Comparison of ENCODE assay signal across 9 mouse cellular contexts in genomic region chr11:45852995-45853317, GRCm38 (mm10). TPM values are rescaled to one million over a fixed set of nuclear protein-coding genes. Genes with fewer than 3 reads are reported as not detected.
A peak's percentile ranks its signal among the peaks of the same experiment; 100 is the strongest.
DNase-seq lines count a peak whose midpoint lies in the region; ATAC-seq and TF ChIP-seq lines count a peak whose summit lies in the region.
"Had no signal": no experiment of that assay in that cellular context is flagged by ENCODE, and none has a peak within 500 bp of the region (broad histone marks: within the 10 kb centered on the region; RNA-seq: fewer than 3 reads in every experiment).

No protein-coding gene starts in this region.

- ATAC-seq in heart, embryonic 14.5 days (ENCODE audit: insufficient number of reproducible peaks, insufficient read depth, low FRiP score, low read depth), result no peak
- ATAC-seq in hindbrain, embryonic 11.5 days (ENCODE audit: low FRiP score), result no peak
- ATAC-seq in megakaryocyte-erythroid progenitor cell, adult 5-6 weeks (replicated peaks; ENCODE audit: low FRiP score, low TSS enrichment, poor library complexity, severe bottlenecking), result no peak

- H3K9ac ChIP-seq in heart, embryonic 14.5 days (ENCODE audit: low read length), result peak overlapping the region; percentile 96
- 0 out of 2 replicates have a peak overlapping the region, but pooled peaks have one; percentile 31 for H3K9ac ChIP-seq in ES-Bruce4 (ENCODE audit: low read depth, poor library complexity, severe bottlenecking)
- H3K9ac ChIP-seq in hindbrain, embryonic 11.5 days (ENCODE audit: low read depth, low read length), result no peak overlapping the region

- H3K4me3 ChIP-seq in heart, embryonic 14.5 days (ENCODE audit: control insufficient read depth in 1 of 2, insufficient read depth in 1 of 2, low read depth in 1 of 2, low read length in 2 of 2), result peak overlapping the region; percentile 15 to 82; a peak in 3 of 4 replicates
- no peak overlapping the region for H3K4me3 ChIP-seq in ES-Bruce4 (ENCODE audit: low read depth, low read length)
- H3K4me3 ChIP-seq in hindbrain, embryonic 11.5 days (ENCODE audit: low read depth, low read length), result peak overlapping the region; percentile 87
- peak overlapping the region; percentile 97 for H3K4me3 ChIP-seq in midbrain, embryonic 10.5 days

- no peak for TF ChIP-seq EP300 in ES-Bruce4 (IDR thresholded peaks at IDR 0.05; ENCODE audit: insufficient read depth, low read depth, low read length)

- H3K4me2 ChIP-seq in heart, embryonic 14.5 days (ENCODE audit: low read length), result peak overlapping the region; percentile 83
- H3K4me2 ChIP-seq in hindbrain, embryonic 11.5 days (replicated peaks; ENCODE audit: low read depth, low read length), result peak overlapping the region; percentile 64; the same call in 1 of the 2 replicates

- intact Hi-C loops in heart, postnatal 10 days (cut with DNase I), result loop anchor here (2.0 kb wide), 1 partner anchor 28 kb away; no protein-coding TSS in a partner anchor

- no peak for TF ChIP-seq POLR2A in ES-Bruce4 (IDR thresholded peaks at IDR 0.05; ENCODE audit: insufficient read depth, low read length)

- H3K27me3 ChIP-seq in heart, embryonic 14.5 days (ENCODE audit: control insufficient read depth, insufficient read depth, low read length), result no peaks in the 10 kb centered on the region
- no peaks in the 10 kb centered on the region for H3K27me3 ChIP-seq in ES-Bruce4 (ENCODE audit: control insufficient read depth, insufficient read depth, low read length, poor library complexity, severe bottlenecking)
- H3K27me3 ChIP-seq in hindbrain, embryonic 11.5 days (ENCODE audit: control insufficient read depth, insufficient read depth, low read length), result no peaks in the 10 kb centered on the region
- no peaks in the 10 kb centered on the region for H3K27me3 ChIP-seq in midbrain, embryonic 10.5 days (ENCODE audit: low read depth, poor library complexity, severe bottlenecking)
- H3K27me3 ChIP-seq: Patski had no signal

- no peak for DNase-seq in heart, postnatal 10 days
- no peak for DNase-seq in hindbrain, embryonic 11.5 days (ENCODE audit: low spot score)
- no peak for DNase-seq in midbrain, embryonic 10.5 days (ENCODE audit: low spot score)
- DNase-seq in retina, postnatal 1 day, result no peak
- DNase-seq in right cerebral cortex, postnatal 36 days (ENCODE audit: low spot score in 2 of 2), result no peak

- peaks cover 6 to 42% of the 10 kb centered on the region in 2 experiments for H3K4me1 ChIP-seq in heart, embryonic 14.5 days (ENCODE audit: control insufficient read depth in 2 of 2, insufficient read depth in 2 of 2, low read length in 2 of 2)
- H3K4me1 ChIP-seq in ES-Bruce4 (ENCODE audit: control insufficient read depth, insufficient read depth, low read length), result no peaks in the 10 kb centered on the region
- H3K4me1 ChIP-seq in hindbrain, embryonic 11.5 days (replicated peaks; ENCODE audit: control insufficient read depth, insufficient read depth, low read length), result no peaks in the 10 kb centered on the region; the same call in 1 of the 2 replicates
- peaks cover 32% of the 10 kb centered on the region for H3K4me1 ChIP-seq in midbrain, embryonic 10.5 days

- no peaks in the 10 kb centered on the region for H3K9me3 ChIP-seq in heart, embryonic 14.5 days (ENCODE audit: control insufficient read depth, low read length)
- no peaks in the 10 kb centered on the region for H3K9me3 ChIP-seq in ES-Bruce4 (replicated peaks; ENCODE audit: control insufficient read depth, insufficient read depth, low read length, poor library complexity, severe bottlenecking)
- no peaks in the 10 kb centered on the region for H3K9me3 ChIP-seq in hindbrain, embryonic 11.5 days (ENCODE audit: control insufficient read depth, low read length)
- no peaks in the 10 kb centered on the region for H3K9me3 ChIP-seq in midbrain, embryonic 10.5 days (replicated peaks)

- peak overlapping the region in 1 of 2 experiments; percentile 36; a peak in 1 of 4 replicates for H3K27ac ChIP-seq in heart, embryonic 14.5 days (replicated peaks in 1 of 2; ENCODE audit: control insufficient read depth in 1 of 2, insufficient read depth in 1 of 2, low read depth in 2 of 2, low read length in 2 of 2)
- no peak overlapping the region for H3K27ac ChIP-seq in ES-Bruce4 (ENCODE audit: insufficient read depth, low read length)
- H3K27ac ChIP-seq in hindbrain, embryonic 11.5 days (ENCODE audit: low read depth, low read length), result no peak overlapping the region
- H3K27ac ChIP-seq in midbrain, embryonic 10.5 days (replicated peaks), result no peak overlapping the region

- peaks cover 21% of the 10 kb centered on the region for H3K36me3 ChIP-seq in heart, embryonic 14.5 days (ENCODE audit: control insufficient read depth, insufficient read depth, low read length)
- peaks cover 13% of the 10 kb centered on the region for H3K36me3 ChIP-seq in ES-Bruce4 (ENCODE audit: control insufficient read depth, insufficient read depth, low read length, poor library complexity, severe bottlenecking)
- no peaks in the 10 kb centered on the region for H3K36me3 ChIP-seq in hindbrain, embryonic 11.5 days (ENCODE audit: control insufficient read depth, insufficient read depth, low read length)
- peaks cover 29% of the 10 kb centered on the region for H3K36me3 ChIP-seq in midbrain, embryonic 10.5 days

- TF ChIP-seq CTCF in ES-Bruce4 (IDR thresholded peaks at IDR 0.05; ENCODE audit: low read depth, low read length), result no peak

- 49% methylated on average over 6 of the region's 6 CpGs for WGBS in heart, embryonic 14.5 days
- WGBS in hindbrain, embryonic 11.5 days, result 75% methylated on average over 6 of the region's 6 CpGs
- WGBS in midbrain, embryonic 10.5 days, result 77% methylated on average over 6 of the region's 6 CpGs

RNA-seq across cellular contexts. Expression of gene Clint1, which starts 1.1 kb away (rescaled TPM):
- polyA plus RNA-seq in heart, embryonic 14.5 days (2014; fragmentation: Nextera tagmentation; extraction: Ambion mirVana), result 47.3 and 48.7 TPM in 2 replicates
- total RNA-seq in heart, postnatal 10 days (2021), result 10 to 100 TPM; 44.6 to 45.7 TPM
- polyA plus RNA-seq in ES-Bruce4 (2011; ENCODE audit: insufficient read depth, insufficient read length, low read depth, missing spikeins), result 76.2 and 77.6 TPM in 2 replicates
- polyA plus RNA-seq in hindbrain, embryonic 11.5 days (2014; fragmentation: Nextera tagmentation; extraction: Ambion mirVana), result 52.1 and 64.0 TPM in 2 replicates
- 57.8 and 60.3 TPM in 2 replicates for polyA plus RNA-seq in midbrain, embryonic 10.5 days (2016; fragmentation: Nextera tagmentation; extraction: Ambion mirVana)
- 121 and 126 TPM in 2 replicates for total RNA-seq in megakaryocyte-erythroid progenitor cell, adult 5-6 weeks (2014; fragmentation: Nextera tagmentation)
- total RNA-seq in megakaryocyte-erythroid progenitor cell, adult 5-6 weeks (2017), result 174 and 179 TPM in 2 replicates
